Mouse (Mus musculus) E14TG2a.4 (cell line): Measurements from ENCODE around the gene Rapgef4.

Experiments
- H3K27me3 ChIP-seq: 2 replicates; pipeline ENCODE4 v1.6.1; 2014; ENCODE audit warnings: low read length, control low read depth; ENCODE audit not compliant: insufficient read depth
- H3K36me3 ChIP-seq: 2 replicates; pipeline ENCODE4 v1.6.1; 2014; ENCODE audit warnings: low read length, control low read depth; ENCODE audit not compliant: insufficient read depth
- H3K4me1 ChIP-seq: replicated peaks from 2 replicates; pipeline ENCODE4 v1.6.1; 2014; ENCODE audit warnings: low read depth, low read length, control low read depth
- H3K4me3 ChIP-seq: replicated peaks from 2 replicates; pipeline ENCODE4 v1.5.1; 2014; ENCODE audit warnings: mild to moderate bottlenecking, low read length
- H3K9me3 ChIP-seq: 2 replicates; pipeline ENCODE4 v1.6.1; 2014; ENCODE audit warnings: low read length, control low read depth
- CTCF ChIP-seq: conservative IDR thresholded peaks from 2 replicates; pipeline ENCODE4 v1.5.1; 2014; ENCODE audit warnings: low read length
- NANOG ChIP-seq: IDR thresholded peaks from 2 replicates; pipeline ENCODE4 v1.6.1; 2014; ENCODE audit warnings: borderline replicate concordance, low read length, mixed read lengths
- POU5F1 ChIP-seq: IDR thresholded peaks from 2 replicates; pipeline ENCODE4 v1.6.1; 2014; ENCODE audit warnings: low read length, borderline replicate concordance

Rapgef4 gene

GRCm38 (mm10) chr2:72203609-72204008 is 222.6 kb downstream of the Rapgef4 start:
- Histone ChIP-seq H3K4me1 (peaks cover 41% of the 10 kb centered on the region), H3K36me3 (no peaks in the 10 kb centered on the region), H3K4me3 (no peak overlapping the region), H3K27me3 (peaks cover 3% of the 10 kb centered on the region; the same call in 1 of the 2 replicates), H3K9me3 (no peaks in the 10 kb centered on the region)
- no peak for TF ChIP-seq NANOG
- TF ChIP-seq CTCF: peak; percentile 82
- no peak for TF ChIP-seq POU5F1

- TF ChIP-seq CTCF: no peak
- no peak for TF ChIP-seq NANOG
- TF ChIP-seq POU5F1: no peak
These were observed 224.8 kb downstream of the Rapgef4 start for GRCm38 (mm10) chr2:72205869-72206268.

DNA sequence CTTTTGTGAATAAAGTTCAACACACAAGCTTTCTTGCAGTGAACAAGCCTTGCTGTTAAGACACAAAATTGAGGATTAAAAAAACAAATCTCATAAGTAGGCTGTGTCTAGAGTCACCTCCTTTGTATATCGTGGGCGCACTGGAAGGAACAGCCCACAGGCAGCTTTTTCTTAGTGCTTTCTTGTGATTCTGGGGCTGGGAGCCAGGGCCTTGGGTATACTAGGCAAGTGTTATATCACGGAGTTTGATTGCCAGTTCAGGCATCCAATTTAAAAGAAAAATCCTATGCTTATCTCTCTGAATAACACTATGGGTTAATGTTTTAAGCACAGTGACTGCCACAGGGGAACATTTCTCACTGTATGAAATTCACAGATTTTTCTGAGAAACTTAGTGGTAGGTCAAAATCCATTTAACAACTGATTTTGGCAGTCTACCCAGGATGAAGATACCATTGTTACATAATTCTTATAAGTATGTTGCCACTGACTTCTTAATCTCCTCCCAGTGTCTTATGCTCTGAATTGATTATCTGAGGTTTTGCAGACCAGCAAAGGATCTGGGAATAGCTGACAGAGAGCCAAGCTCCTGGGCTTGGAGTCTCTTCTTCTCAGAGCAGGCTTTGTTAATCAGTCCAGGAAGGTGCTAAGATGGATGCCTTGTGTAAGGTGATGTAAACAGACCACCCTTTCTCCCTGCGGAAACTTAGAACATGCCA is 225.6 kb downstream of the Rapgef4 start:
- H3K4me3 ChIP-seq: no peak overlapping the region
- no peaks in the 10 kb centered on the region for H3K9me3 ChIP-seq
- H3K4me1 ChIP-seq: peaks cover 22% of the 10 kb centered on the region
- peaks cover 3% of the 10 kb centered on the region; the same call in 1 of the 2 replicates for H3K27me3 ChIP-seq
- TF ChIP-seq CTCF (no peak), NANOG (no peak), POU5F1 (no peak)
- no peaks in the 10 kb centered on the region for H3K36me3 ChIP-seq

More at GRCm38 (mm10) chr2:72205869-72206268, 224.8 kb downstream of the Rapgef4 start:
- H3K4me1 ChIP-seq: peaks cover 30% of the 10 kb centered on the region
- H3K4me3 ChIP-seq: no peak overlapping the region
- no peaks in the 10 kb centered on the region for H3K36me3 ChIP-seq
- no peaks in the 10 kb centered on the region for H3K9me3 ChIP-seq
- H3K27me3 ChIP-seq: peaks cover 3% of the 10 kb centered on the region; the same call in 1 of the 2 replicates

- Histone ChIP-seq H3K36me3 (no peaks in the 10 kb centered on the region), H3K9me3 (no peaks in the 10 kb centered on the region), H3K4me1 (no peaks in the 10 kb centered on the region), H3K4me3 (no peak overlapping the region), H3K27me3 (no peaks in the 10 kb centered on the region)
- TF ChIP-seq NANOG: no peak
These were observed 236.3 kb downstream of the Rapgef4 start for GRCm38 (mm10) chr2:72217336-72217735.

- Histone ChIP-seq H3K4me1 (no peaks in the 10 kb centered on the region), H3K9me3 (no peaks in the 10 kb centered on the region)
- TF ChIP-seq CTCF (peak; percentile 94), NANOG (no peak)
These were observed 238.9 kb downstream of the Rapgef4 start for GRCm38 (mm10) chr2:72219921-72220320.

DNA sequence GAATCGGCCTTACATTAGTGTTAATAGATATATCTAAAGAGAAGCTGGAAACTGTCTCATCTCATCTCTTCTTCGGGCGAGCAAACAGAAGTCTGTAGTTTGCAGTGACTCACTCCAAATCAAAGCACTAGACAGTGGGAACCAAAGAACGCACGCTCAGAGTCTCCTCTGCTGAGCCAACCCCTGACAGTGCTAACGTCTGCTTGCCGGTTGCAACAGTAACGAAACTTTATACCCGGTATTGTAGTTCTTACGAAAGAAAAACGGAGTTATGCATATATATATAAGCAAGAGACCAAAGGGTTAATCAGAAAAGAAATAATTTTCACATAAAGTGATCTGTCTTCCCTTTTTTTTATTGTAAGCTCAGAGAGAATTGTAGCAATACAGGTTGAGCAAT is 240.2 kb downstream of the Rapgef4 start:
- H3K4me1 ChIP-seq: no peaks in the 10 kb centered on the region
- H3K36me3 ChIP-seq: no peaks in the 10 kb centered on the region
- no peaks in the 10 kb centered on the region for H3K9me3 ChIP-seq
- no peaks in the 10 kb centered on the region for H3K27me3 ChIP-seq
- H3K4me3 ChIP-seq: no peak overlapping the region
- TF ChIP-seq NANOG (no peak), CTCF (no peak), POU5F1 (no peak)

More at GRCm38 (mm10) chr2:72219921-72220320, 238.9 kb downstream of the Rapgef4 start:
- H3K4me3 ChIP-seq: no peak overlapping the region
- H3K36me3 ChIP-seq: no peaks in the 10 kb centered on the region
- H3K27me3 ChIP-seq: no peaks in the 10 kb centered on the region

DNA sequence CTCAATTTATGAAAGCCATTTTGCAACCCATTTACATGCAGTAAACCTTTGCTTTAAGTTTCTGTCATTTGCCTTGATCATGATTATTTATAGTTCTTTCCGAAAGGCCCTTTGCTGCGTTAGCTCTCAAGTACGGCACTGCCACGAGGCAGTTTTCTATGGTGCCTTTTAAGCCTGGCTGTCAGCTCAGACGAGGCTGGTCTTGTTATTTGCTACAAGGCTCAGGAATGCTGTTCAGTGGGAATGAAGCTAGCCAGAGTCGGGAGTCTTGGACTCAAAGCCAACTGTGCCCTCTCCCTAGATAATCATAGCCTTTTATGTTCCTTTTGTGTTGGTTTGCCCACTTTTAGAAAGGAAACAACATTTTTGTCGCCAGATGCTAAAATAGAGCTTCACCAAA is 240.7 kb downstream of the Rapgef4 start:
- TF ChIP-seq CTCF (no peak), NANOG (no peak), POU5F1 (no peak)
- H3K27me3 ChIP-seq: no peaks in the 10 kb centered on the region
- no peak overlapping the region for H3K4me3 ChIP-seq
- H3K9me3 ChIP-seq: no peaks in the 10 kb centered on the region
- no peaks in the 10 kb centered on the region for H3K36me3 ChIP-seq
- H3K4me1 ChIP-seq: no peaks in the 10 kb centered on the region

- Histone ChIP-seq H3K36me3 (no peaks in the 10 kb centered on the region), H3K9me3 (no peaks in the 10 kb centered on the region), H3K4me1 (no peaks in the 10 kb centered on the region), H3K27me3 (no peaks in the 10 kb centered on the region), H3K4me3 (no peak overlapping the region)
- TF ChIP-seq NANOG (no peak), POU5F1 (no peak), CTCF (no peak)
These were observed 241.2 kb downstream of the Rapgef4 start for GRCm38 (mm10) chr2:72222276-72222675.
